Mouse (Mus musculus): ENCODE results near the gene Fancc. TPM values are rescaled to one million over a fixed set of nuclear protein-coding genes. Genes with fewer than 3 reads are reported as not detected.

The Fancc gene
- total RNA-seq, 2 experiments from 2014 or later = 7.8 to 8.3 TPM

- Histone ChIP-seq H3K4me3 (no peak overlapping the region), H3K27ac (no peak overlapping the region)
- DNase-seq (ENCODE audit: extremely low spot score in 1 of 2, low spot score in 2 of 2) = no peak
- no peak for TF ChIP-seq CTCF (IDR thresholded peaks at IDR 0.05)
- intact Hi-C loops (cut with DNase I) = no loop called here
Measured at GRCm38 (mm10) chr13:63513374-63514098, 16.5 kb upstream of the Fancc start.

GRCm38 (mm10) chr13:63512411-63512810, 15.3 kb upstream of the Fancc start:
- Histone ChIP-seq H3K27ac (no peak overlapping the region), H3K4me3 (no peak overlapping the region)
- intact Hi-C loops (cut with DNase I) = no loop called here
- DNase-seq (ENCODE audit: extremely low spot score in 1 of 2, low spot score in 2 of 2) = no peak
- TF ChIP-seq CTCF (IDR thresholded peaks at IDR 0.05) = no peak

- no peak overlapping the region for H3K4me3 ChIP-seq
- H3K27ac ChIP-seq = no peak overlapping the region
- peak; percentile 4 for TF ChIP-seq CTCF (IDR thresholded peaks at IDR 0.05)
- intact Hi-C loops (cut with DNase I) = no loop called here
- DNase-seq (ENCODE audit: extremely low spot score in 1 of 2, low spot score in 2 of 2) = no peak
Measured at GRCm38 (mm10) chr13:63507821-63508220, 10.7 kb upstream of the Fancc start.

GRCm38 (mm10) chr13:63507001-63507556, 10.0 kb upstream of the Fancc start:
- H3K4me3 ChIP-seq = no peak overlapping the region
- H3K27ac ChIP-seq = no peak overlapping the region
- no peak for TF ChIP-seq CTCF (IDR thresholded peaks at IDR 0.05)
- intact Hi-C loops (cut with DNase I) = no loop called here
- no peak for DNase-seq (ENCODE audit: extremely low spot score in 1 of 2, low spot score in 2 of 2)

- Histone ChIP-seq H3K27ac (no peak overlapping the region), H3K4me3 (no peak overlapping the region)
- TF ChIP-seq CTCF (IDR thresholded peaks at IDR 0.05) = no peak
- intact Hi-C loops (cut with DNase I) = no loop called here
- no peak for DNase-seq (ENCODE audit: extremely low spot score in 1 of 2, low spot score in 2 of 2)
Measured at GRCm38 (mm10) chr13:63506364-63506763, 9.3 kb upstream of the Fancc start.

GRCm38 (mm10) chr13:63502391-63502790, 5.3 kb upstream of the Fancc start:
- Histone ChIP-seq H3K4me3 (no peak overlapping the region), H3K27ac (no peak overlapping the region)
- intact Hi-C loops (cut with DNase I) = no loop called here
- TF ChIP-seq CTCF (IDR thresholded peaks at IDR 0.05) = no peak
- DNase-seq (ENCODE audit: extremely low spot score in 1 of 2, low spot score in 2 of 2) = no peak

- Histone ChIP-seq H3K27ac (no peak overlapping the region), H3K4me3 (no peak overlapping the region)
- no peak for TF ChIP-seq CTCF (IDR thresholded peaks at IDR 0.05)
- intact Hi-C loops (cut with DNase I) = no loop called here
- DNase-seq (ENCODE audit: extremely low spot score in 1 of 2, low spot score in 2 of 2) = no peak
Measured at GRCm38 (mm10) chr13:63499489-63499888, 2.4 kb upstream of the Fancc start.

GRCm38 (mm10) chr13:63487707-63488042, 9.4 kb downstream of the Fancc start:
- H3K4me3 ChIP-seq = no peak overlapping the region
- H3K27ac ChIP-seq = no peak overlapping the region
- DNase-seq (ENCODE audit: extremely low spot score in 1 of 2, low spot score in 2 of 2) = no peak
- intact Hi-C loops (cut with DNase I) = no loop called here
- no peak for TF ChIP-seq CTCF (IDR thresholded peaks at IDR 0.05)

- no peak for TF ChIP-seq CTCF (IDR thresholded peaks at IDR 0.05)
- Histone ChIP-seq H3K4me3 (no peak overlapping the region), H3K27ac (no peak overlapping the region)
- DNase-seq (ENCODE audit: extremely low spot score in 1 of 2, low spot score in 2 of 2) = no peak
- intact Hi-C loops (cut with DNase I) = no loop called here
Measured at GRCm38 (mm10) chr13:63486791-63487706, 10.0 kb downstream of the Fancc start.

GRCm38 (mm10) chr13:63475356-63475755, 21.7 kb downstream of the Fancc start:
- no peak for TF ChIP-seq CTCF (IDR thresholded peaks at IDR 0.05)
- intact Hi-C loops (cut with DNase I) = no loop called here
- Histone ChIP-seq H3K27ac (no peak overlapping the region), H3K4me3 (no peak overlapping the region)
- no peak for DNase-seq (ENCODE audit: extremely low spot score in 1 of 2, low spot score in 2 of 2)

GRCm38 (mm10) chr13:63452898-63453297, 44.2 kb downstream of the Fancc start:
- no peak for TF ChIP-seq CTCF (IDR thresholded peaks at IDR 0.05)
- no peak overlapping the region for H3K4me3 ChIP-seq
- intact Hi-C loops (cut with DNase I) = no loop called here
- no peak overlapping the region for H3K27ac ChIP-seq
- DNase-seq (ENCODE audit: extremely low spot score in 1 of 2, low spot score in 2 of 2) = peak in 1 of 2 experiments; percentile 12

GRCm38 (mm10) chr13:63451140-63451539, 45.9 kb downstream of the Fancc start:
- intact Hi-C loops (cut with DNase I) = no loop called here
- H3K27ac ChIP-seq = no peak overlapping the region
- TF ChIP-seq CTCF (IDR thresholded peaks at IDR 0.05) = no peak
- DNase-seq (ENCODE audit: extremely low spot score in 1 of 2, low spot score in 2 of 2) = no peak
- no peak overlapping the region for H3K4me3 ChIP-seq
